Mouse (Mus musculus) central nervous system, embryonic 14 days (tissue): ENCODE data around the gene Aqr. TPM values are rescaled to one million over a fixed set of nuclear protein-coding genes. Genes with fewer than 3 reads are reported as not detected.

Source experiments
- polyA plus RNA-seq: library from polyadenylated mRNA; depleted of rRNA; stranded (reverse); fragments of >200 nt; gene quantifications from 2 replicates; pipeline ENCODE4 v1.2.3, GENCODE M21; 2012; rRNA removed

The Aqr gene
- 44.6 and 50.2 TPM in 2 replicates for polyA plus RNA-seq

DNA sequence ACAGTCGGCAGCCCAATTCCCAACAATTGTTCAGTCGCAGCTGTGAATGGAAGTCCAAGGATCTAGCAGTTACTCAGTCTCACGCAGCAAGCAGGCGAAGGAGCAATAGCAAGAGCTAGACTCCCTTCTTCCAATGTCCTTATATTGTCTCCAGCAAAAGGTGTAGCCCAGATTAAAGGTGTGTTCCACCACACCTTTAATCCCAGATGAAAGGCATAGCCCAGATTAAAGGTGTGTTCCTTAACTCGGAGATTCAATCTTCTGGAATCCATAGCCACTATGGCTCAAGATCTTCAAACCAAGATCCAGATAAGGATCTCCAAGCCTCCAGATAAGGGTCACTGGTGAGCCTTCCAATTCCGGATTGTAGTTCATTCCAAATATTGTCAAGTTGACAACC, at the start of gene Aqr:
Gene Aqr (minus strand): TSS at position 101 of the 400 bp plus-strand sequence.

DNA sequence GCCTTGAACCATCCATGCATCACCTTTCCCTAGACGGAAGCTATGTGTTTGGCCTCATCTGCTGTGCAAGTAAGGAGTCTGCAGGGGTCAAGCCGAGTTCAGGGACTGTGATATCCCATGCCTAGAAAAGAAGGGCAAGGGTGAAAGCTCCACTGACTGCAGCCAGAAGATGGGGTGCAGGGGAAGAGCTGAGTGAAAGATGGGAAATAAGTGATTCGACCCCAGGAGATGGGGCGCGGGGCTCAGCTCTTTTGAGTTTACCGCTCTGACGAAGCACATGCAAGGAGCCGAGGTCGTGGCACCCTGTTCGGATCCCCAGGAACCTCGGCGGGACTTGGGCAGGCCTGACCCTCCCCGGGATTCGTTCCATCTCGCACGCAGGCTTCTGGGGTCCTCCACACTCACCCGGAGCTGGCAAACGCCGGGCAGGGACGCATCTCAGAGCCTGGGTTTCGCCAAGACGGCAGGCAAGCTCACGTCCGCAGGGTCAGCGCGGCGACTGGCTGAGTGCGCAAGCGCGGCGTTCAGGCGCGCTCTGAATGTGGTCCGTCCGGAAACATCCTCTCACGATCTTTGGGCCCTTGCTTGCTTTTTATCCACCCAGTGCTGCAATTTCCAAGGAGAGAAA, 14.2 kb upstream of the Aqr start, which contains the start of gene Zfp770:
Gene Zfp770 (minus strand): TSS at position 538 of the 628 bp plus-strand sequence.

DNA sequence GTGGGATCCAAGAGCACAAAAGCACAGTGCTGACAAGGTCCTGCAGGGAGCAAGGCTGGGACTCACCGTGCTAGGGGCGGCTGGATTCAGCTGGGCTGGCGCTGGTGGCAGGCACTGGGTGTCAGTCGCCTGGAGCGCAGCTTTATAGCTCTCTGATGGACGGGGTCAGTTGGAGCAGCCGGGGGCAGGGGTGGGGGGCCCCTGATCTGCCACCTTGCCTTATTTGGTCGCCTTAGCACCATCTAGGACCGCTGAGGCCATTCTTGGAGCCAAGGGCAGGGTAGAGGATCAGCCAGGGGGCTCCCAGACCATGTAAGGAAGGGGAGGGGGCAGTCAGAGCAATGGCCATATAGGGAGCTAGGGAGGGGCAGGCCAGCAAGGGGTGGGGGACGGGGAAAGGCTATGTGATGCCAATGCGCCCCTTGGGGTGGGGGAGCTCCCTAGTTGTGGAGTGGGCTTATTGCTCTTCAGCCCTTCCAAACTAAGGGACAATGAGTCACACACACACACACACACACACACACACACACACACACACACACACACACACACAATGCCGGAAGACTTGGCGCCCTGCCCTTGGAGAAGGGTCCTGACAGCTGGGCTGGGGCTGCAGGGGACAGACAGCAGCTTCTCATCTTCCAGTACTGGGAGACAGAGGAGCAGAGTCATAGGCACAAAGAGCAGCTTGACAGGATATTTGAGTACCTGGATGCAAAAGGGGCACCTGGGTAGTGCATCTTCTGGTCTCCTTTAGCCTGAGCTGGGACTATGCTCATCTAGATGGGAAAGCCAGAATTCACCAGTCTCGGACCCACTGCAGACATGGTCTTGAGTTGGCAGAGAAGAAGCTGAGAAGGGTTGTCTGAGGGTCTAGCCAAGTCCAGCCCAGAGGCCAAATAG, 133.9 kb downstream of the Aqr start, which contains the start of gene Actc1:
Gene Actc1 (minus strand): TSS at position 853 of the 903 bp plus-strand sequence.

Other genes starting within 250 kb of the Aqr start
- 15.0 and 15.1 TPM in 2 replicates for gene Gjd2, start 173.4 kb downstream of the Aqr start, polyA plus RNA-seq
- 3.8 and 223 TPM in 2 replicates for gene Actc1, start 133.5 kb downstream of the Aqr start, polyA plus RNA-seq
- gene Zfp770, start 14.4 kb upstream of the Aqr start, polyA plus RNA-seq = 8.4 and 8.5 TPM in 2 replicates